Mouse (Mus musculus): Measurements from ENCODE around the gene Iba57. TPM values are rescaled to one million over a fixed set of nuclear protein-coding genes. Genes with fewer than 3 reads are reported as not detected.
A peak's percentile ranks its signal among the peaks of the same experiment; 100 is the strongest.

Gene Iba57
- polyA plus RNA-seq, 1 experiment from 2014 or later, result 5.5 TPM

DNA sequence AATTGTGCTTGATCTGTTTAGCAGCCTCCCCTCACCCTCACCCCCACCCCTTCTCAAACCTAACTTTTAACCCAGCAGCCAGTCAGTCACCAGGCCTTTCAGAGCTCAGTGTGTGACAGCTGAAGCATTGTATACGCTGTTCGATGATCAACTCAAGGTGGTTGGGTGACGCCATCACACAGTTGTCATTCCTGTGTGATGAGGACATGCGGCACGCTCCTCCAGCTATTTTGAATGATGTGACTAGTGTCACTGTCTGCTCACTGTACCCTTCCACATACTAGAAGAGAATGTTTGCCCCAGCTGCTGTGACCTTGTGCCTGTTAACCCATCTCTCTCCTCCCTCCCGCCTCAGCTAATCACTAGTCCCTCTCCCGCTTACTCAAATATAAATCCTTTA is 9.3 kb downstream of the Iba57 start:
- TF ChIP-seq CTCF (IDR thresholded peaks at IDR 0.05; ENCODE audit: low read depth) (no peak), EP300 (optimal IDR thresholded peaks at IDR 0.05) (no peak)
- DNase-seq (ENCODE audit: low spot score) (no peak), ATAC-seq (ENCODE audit: low FRiP score, low TSS enrichment) (no peak)
- Histone ChIP-seq H3K36me3 (ENCODE audit: control insufficient read depth, insufficient read depth, low read length) (peaks cover 11% of the 10 kb centered on the region), H3K4me2 (replicated peaks; ENCODE audit: low read depth) (no peak overlapping the region), H3K27me3 (ENCODE audit: control insufficient read depth, insufficient read depth, low read length) (no peaks in the 10 kb centered on the region), H3K27ac (replicated peaks) (no peak overlapping the region), H3K4me3 (ENCODE audit: low read depth, low read length) (no peak overlapping the region), H3K9ac (ENCODE audit: low read length) (no peak overlapping the region), H3K4me1 (replicated peaks; ENCODE audit: control insufficient read depth, insufficient read depth) (no peaks in the 10 kb centered on the region), H3K9me3 (ENCODE audit: control insufficient read depth, low read length) (no peaks in the 10 kb centered on the region)
- WGBS, result 70% methylated on average over 7 of the region's 7 CpGs

DNA sequence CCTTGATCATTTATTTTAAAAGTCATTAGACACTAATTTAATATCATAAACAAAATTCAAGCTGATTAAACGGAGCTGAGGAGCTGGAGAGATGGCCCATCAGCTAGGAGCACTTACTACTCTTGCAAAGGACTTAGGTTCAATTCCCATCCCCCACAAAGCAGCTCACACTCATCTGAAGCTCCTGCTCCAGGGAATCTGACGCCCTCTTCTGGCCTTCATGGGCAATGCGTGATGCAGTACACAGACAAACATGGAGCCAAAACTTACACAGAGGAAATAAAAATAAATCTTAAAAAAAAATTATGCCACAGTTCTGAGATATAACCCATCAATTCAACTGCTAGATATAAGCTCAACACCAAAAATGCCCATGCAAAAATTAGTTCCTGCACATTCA is 11.8 kb downstream of the Iba57 start:
- no peaks in the 10 kb centered on the region for H3K9me3 ChIP-seq (ENCODE audit: control insufficient read depth, low read length)
- 30% methylated on average over 3 of the region's 3 CpGs for WGBS
- H3K4me1 ChIP-seq (replicated peaks; ENCODE audit: control insufficient read depth, insufficient read depth), result no peaks in the 10 kb centered on the region
- no peak overlapping the region for H3K9ac ChIP-seq (ENCODE audit: low read length)
- TF ChIP-seq EP300 (optimal IDR thresholded peaks at IDR 0.05), result no peak
- TF ChIP-seq CTCF (IDR thresholded peaks at IDR 0.05; ENCODE audit: low read depth), result peak; percentile 55
- DNase-seq (ENCODE audit: low spot score), result no peak
- H3K36me3 ChIP-seq (ENCODE audit: control insufficient read depth, insufficient read depth, low read length), result peaks cover 3% of the 10 kb centered on the region; the same call in 1 of the 2 replicates
- no peak overlapping the region for H3K4me3 ChIP-seq (ENCODE audit: low read depth, low read length)
- no peak overlapping the region for H3K27ac ChIP-seq (replicated peaks)
- H3K4me2 ChIP-seq (replicated peaks; ENCODE audit: low read depth), result no peak overlapping the region
- no peak for ATAC-seq (ENCODE audit: low FRiP score, low TSS enrichment)
- no peaks in the 10 kb centered on the region for H3K27me3 ChIP-seq (ENCODE audit: control insufficient read depth, insufficient read depth, low read length)

GRCm38 (mm10) chr11:59149302-59149701 is 14.2 kb downstream of the Iba57 start:
- Histone ChIP-seq H3K9me3 (ENCODE audit: control insufficient read depth, low read length) (no peaks in the 10 kb centered on the region), H3K4me1 (replicated peaks; ENCODE audit: control insufficient read depth, insufficient read depth) (no peaks in the 10 kb centered on the region), H3K27me3 (ENCODE audit: control insufficient read depth, insufficient read depth, low read length) (no peaks in the 10 kb centered on the region), H3K4me2 (replicated peaks; ENCODE audit: low read depth) (no peak overlapping the region), H3K36me3 (ENCODE audit: control insufficient read depth, insufficient read depth, low read length) (no peaks in the 10 kb centered on the region), H3K9ac (ENCODE audit: low read length) (no peak overlapping the region), H3K4me3 (ENCODE audit: low read depth, low read length) (no peak overlapping the region), H3K27ac (replicated peaks) (no peak overlapping the region)
- DNase-seq (ENCODE audit: low spot score) (no peak), ATAC-seq (ENCODE audit: low FRiP score, low TSS enrichment) (no peak)
- no peak for TF ChIP-seq CTCF (IDR thresholded peaks at IDR 0.05; ENCODE audit: low read depth)
- TF ChIP-seq EP300 (optimal IDR thresholded peaks at IDR 0.05), result no peak
- 28% methylated on average over 3 of the region's 3 CpGs for WGBS

DNA sequence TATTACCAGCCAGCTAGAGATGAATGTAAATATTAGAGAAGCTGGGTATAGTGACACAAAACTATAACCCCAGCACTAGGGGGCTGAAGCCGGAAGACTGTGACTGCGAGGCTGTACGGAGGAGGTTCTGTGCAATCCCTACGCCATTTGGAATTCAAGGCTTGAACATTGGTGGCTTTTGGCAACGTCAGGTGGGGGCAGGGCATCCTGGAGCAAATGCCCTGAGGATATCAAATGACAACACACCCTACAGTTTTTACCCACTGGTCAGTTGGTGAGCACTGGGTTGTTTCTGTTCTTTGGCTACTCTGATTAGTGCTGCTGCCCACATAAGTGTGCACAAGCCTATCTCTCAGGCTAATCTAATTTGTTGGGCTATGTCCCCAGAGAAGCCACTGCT is 20.6 kb downstream of the Iba57 start:
- H3K36me3 ChIP-seq (ENCODE audit: control insufficient read depth, insufficient read depth, low read length), result no peaks in the 10 kb centered on the region
- no peaks in the 10 kb centered on the region for H3K9me3 ChIP-seq (ENCODE audit: control insufficient read depth, low read length)
- H3K9ac ChIP-seq (ENCODE audit: low read length), result no peak overlapping the region
- no peaks in the 10 kb centered on the region for H3K4me1 ChIP-seq (replicated peaks; ENCODE audit: control insufficient read depth, insufficient read depth)
- no peak overlapping the region for H3K4me3 ChIP-seq (ENCODE audit: low read depth, low read length)
- WGBS, result 66% methylated on average over 5 of the region's 5 CpGs
- H3K27ac ChIP-seq (replicated peaks), result no peak overlapping the region
- TF ChIP-seq CTCF (IDR thresholded peaks at IDR 0.05; ENCODE audit: low read depth) (no peak), EP300 (optimal IDR thresholded peaks at IDR 0.05) (no peak)
- DNase-seq (ENCODE audit: low spot score) (no peak), ATAC-seq (ENCODE audit: low FRiP score, low TSS enrichment) (no peak)
- no peak overlapping the region for H3K4me2 ChIP-seq (replicated peaks; ENCODE audit: low read depth)
- no peaks in the 10 kb centered on the region for H3K27me3 ChIP-seq (ENCODE audit: control insufficient read depth, insufficient read depth, low read length)

DNA sequence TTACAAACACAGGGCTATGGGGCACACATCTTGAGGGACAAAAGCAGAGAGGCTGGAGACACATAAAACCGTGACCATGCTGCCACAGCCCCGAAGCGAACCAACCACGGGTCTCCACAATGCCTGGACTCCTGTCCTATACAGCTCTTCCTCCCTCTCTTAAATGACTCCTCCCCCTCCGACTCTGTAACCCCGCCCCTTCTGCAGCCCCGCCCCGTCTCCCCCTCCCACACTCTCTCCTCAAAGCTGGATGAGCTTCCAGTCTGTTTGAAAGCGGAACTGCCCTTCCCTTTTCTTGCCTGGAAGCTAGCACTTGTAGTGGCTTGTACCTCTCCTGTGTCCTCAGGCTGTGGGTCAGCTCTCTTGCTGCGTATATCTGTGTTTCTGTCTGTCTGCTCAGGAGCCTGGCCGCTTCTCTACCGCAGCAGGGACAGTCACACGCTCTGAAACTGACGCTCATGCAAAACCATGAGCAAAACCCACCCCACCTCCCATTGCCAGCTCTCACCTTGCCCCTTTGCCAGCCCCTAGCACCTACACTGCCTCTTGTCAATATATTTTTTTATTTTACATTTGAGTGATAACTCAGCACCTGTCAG is 21.7 kb downstream of the Iba57 start:
- 7% methylated on average over 14 of the region's 14 CpGs for WGBS
- ATAC-seq (ENCODE audit: low FRiP score, low TSS enrichment) (no peak), DNase-seq (ENCODE audit: low spot score) (peak; percentile 45)
- no peaks in the 10 kb centered on the region for H3K9me3 ChIP-seq (ENCODE audit: control insufficient read depth, low read length)
- no peak overlapping the region for H3K27ac ChIP-seq (replicated peaks)
- H3K4me1 ChIP-seq (replicated peaks; ENCODE audit: control insufficient read depth, insufficient read depth), result no peaks in the 10 kb centered on the region
- no peaks in the 10 kb centered on the region for H3K36me3 ChIP-seq (ENCODE audit: control insufficient read depth, insufficient read depth, low read length)
- H3K4me2 ChIP-seq (replicated peaks; ENCODE audit: low read depth), result peak overlapping the region; percentile 34
- TF ChIP-seq CTCF (IDR thresholded peaks at IDR 0.05; ENCODE audit: low read depth) (no peak), EP300 (optimal IDR thresholded peaks at IDR 0.05) (no peak)
- no peaks in the 10 kb centered on the region for H3K27me3 ChIP-seq (ENCODE audit: control insufficient read depth, insufficient read depth, low read length)
- no peak overlapping the region for H3K4me3 ChIP-seq (ENCODE audit: low read depth, low read length)
- H3K9ac ChIP-seq (ENCODE audit: low read length), result no peak overlapping the region

DNA sequence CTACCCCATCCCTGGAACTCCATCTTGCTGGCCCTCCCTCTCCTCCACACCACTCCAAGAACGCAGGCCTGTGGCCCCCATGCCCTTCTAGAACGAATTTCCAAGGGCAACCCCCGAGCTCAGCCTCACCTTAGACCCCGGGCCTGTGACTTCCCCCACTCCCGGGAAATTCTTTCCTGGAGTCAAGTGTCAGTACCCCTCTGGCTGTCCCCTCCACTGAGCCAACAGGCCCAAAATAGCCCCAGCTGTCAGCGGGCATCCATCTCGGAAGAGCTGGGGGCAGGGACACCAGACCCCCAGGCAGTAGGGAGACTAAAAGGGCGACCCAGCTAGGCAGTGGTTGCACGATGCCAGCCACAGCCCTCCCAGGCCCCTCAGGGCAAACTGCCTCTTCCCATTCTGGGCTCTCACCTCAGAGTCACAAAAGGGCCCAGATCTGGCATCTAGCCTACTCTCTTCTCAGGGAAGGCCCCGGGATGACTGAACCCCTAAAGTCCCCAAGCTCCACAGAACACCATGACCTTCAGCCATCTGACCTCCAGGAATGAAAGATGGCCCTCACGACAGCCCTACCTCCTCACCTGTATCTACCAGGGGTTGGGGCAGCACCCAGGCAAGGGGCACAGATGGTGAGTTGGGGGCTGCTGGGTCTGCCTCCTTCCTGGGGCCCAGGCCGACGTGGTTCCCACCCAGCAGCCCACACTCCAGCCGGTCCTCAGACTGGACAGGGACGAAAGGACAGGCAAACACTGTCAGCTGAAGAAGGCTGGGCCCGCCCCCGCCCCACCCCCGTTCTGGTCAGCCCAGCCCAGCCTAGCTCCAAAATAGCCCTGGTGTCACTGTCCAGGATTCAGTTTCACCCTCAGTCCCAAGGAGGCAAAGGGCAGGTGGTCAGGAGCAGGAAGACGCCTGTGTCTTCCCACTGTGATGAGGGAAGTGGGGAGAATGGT is 24.7 kb downstream of the Iba57 start:
- H3K9ac ChIP-seq (ENCODE audit: low read length), result no peak overlapping the region
- DNase-seq (ENCODE audit: low spot score) (no peak), ATAC-seq (ENCODE audit: low FRiP score, low TSS enrichment) (no peak)
- no peak for TF ChIP-seq CTCF (IDR thresholded peaks at IDR 0.05; ENCODE audit: low read depth)
- H3K36me3 ChIP-seq (ENCODE audit: control insufficient read depth, insufficient read depth, low read length), result no peaks in the 10 kb centered on the region
- H3K4me1 ChIP-seq (replicated peaks; ENCODE audit: control insufficient read depth, insufficient read depth), result no peaks in the 10 kb centered on the region
- no peak overlapping the region for H3K4me2 ChIP-seq (replicated peaks; ENCODE audit: low read depth)
- peaks cover 14% of the 10 kb centered on the region; the same call in 1 of the 2 replicates for H3K27me3 ChIP-seq (ENCODE audit: control insufficient read depth, insufficient read depth, low read length)
- 70% methylated on average over 19 of the region's 19 CpGs for WGBS
- H3K4me3 ChIP-seq (ENCODE audit: low read depth, low read length), result no peak overlapping the region
- H3K27ac ChIP-seq (replicated peaks), result no peak overlapping the region
- no peaks in the 10 kb centered on the region for H3K9me3 ChIP-seq (ENCODE audit: control insufficient read depth, low read length)

Measured in stomach, postnatal 0 days (tissue).